Mouse (Mus musculus) embryonic facial prominence, embryonic 11.5 days (tissue): ENCODE results near the gene Hck. TPM values are rescaled to one million over a fixed set of nuclear protein-coding genes. Genes with fewer than 3 reads are reported as not detected.

Source experiments
- ATAC-seq: fragments of 200-750 bp; cut with Nextera tagmentation; replicated peaks from 2 replicates; pipeline ENCODE4 v1.8.0; 2017; ENCODE audit warnings: low read depth; ENCODE audit not compliant: insufficient number of reproducible peaks, low FRiP score, low TSS enrichment
- DNase-seq: peaks from one replicate; pipeline ENCODE4 v3.0.0-alpha.2; 2015; ENCODE audit warnings: low spot score
- H3K27ac ChIP-seq: fragments of 300-500 bp; sonication (generic); replicated peaks from 2 replicates; pipeline ENCODE4 v1.5.1; 2014; ENCODE audit warnings: mild to moderate bottlenecking, low read depth, low read length, control low read depth
- H3K27me3 ChIP-seq: fragments of 300-500 bp; sonication (generic); 2 replicates; pipeline ENCODE4 v1.6.1; 2014; ENCODE audit warnings: mild to moderate bottlenecking, low read length, moderate library complexity, mixed read lengths; ENCODE audit not compliant: control insufficient read depth, insufficient read depth
- H3K36me3 ChIP-seq: fragments of 300-500 bp; sonication (generic); replicated peaks from 2 replicates; pipeline ENCODE4 v1.6.1; 2014; ENCODE audit warnings: low read depth, mild to moderate bottlenecking, low read length, moderate library complexity, mixed read lengths; ENCODE audit not compliant: control insufficient read depth, insufficient read depth
- H3K4me1 ChIP-seq: fragments of 300-500 bp; sonication (generic); 2 replicates; pipeline ENCODE4 v1.6.1; 2014; ENCODE audit warnings: low read length, mixed read lengths; ENCODE audit not compliant: control insufficient read depth, insufficient read depth
- H3K4me2 ChIP-seq: fragments of 300-500 bp; sonication (generic); 2 replicates; pipeline ENCODE4 v1.6.1; 2014; ENCODE audit warnings: low read depth, mild to moderate bottlenecking, control low read depth, low read length, moderate library complexity
- H3K4me3 ChIP-seq: fragments of 300-500 bp; sonication (generic); 2 replicates; pipeline ENCODE4 v1.5.1; 2014; ENCODE audit warnings: low read depth, low read length, control low read depth
- H3K9ac ChIP-seq: fragments of 300-500 bp; sonication (generic); replicated peaks from 2 replicates; pipeline ENCODE4 v1.6.1; 2014; ENCODE audit warnings: mild to moderate bottlenecking, control low read depth, low read length
- H3K9me3 ChIP-seq: fragments of 300-500 bp; sonication (generic); replicated peaks from 2 replicates; pipeline ENCODE4 v1.6.1; 2016; ENCODE audit warnings: mild to moderate bottlenecking, low read length, inconsistent platforms, mixed read lengths; ENCODE audit not compliant: control insufficient read depth
- WGBS: fragments of 180-500 bp; shearing (Covaris S2); extraction: QIAGEN DNeasy Blood & Tissue Kit; methylation state at CpG from one replicate; pipeline ENCODE4 v1.1.7; 2014; 5-methylcytosine and 5-hydroxymethylcytosine counted together
- polyA plus RNA-seq: library from polyadenylated mRNA; unstranded; fragments of >200 nt; fragmentation: Nextera tagmentation; extraction: Ambion mirVana; gene quantifications from 2 replicates; pipeline ENCODE4 v1.2.1, GENCODE M21; 2014

Hck gene
- polyA plus RNA-seq, 1 experiment from 2014 or later, result 1.8 TPM

DNA sequence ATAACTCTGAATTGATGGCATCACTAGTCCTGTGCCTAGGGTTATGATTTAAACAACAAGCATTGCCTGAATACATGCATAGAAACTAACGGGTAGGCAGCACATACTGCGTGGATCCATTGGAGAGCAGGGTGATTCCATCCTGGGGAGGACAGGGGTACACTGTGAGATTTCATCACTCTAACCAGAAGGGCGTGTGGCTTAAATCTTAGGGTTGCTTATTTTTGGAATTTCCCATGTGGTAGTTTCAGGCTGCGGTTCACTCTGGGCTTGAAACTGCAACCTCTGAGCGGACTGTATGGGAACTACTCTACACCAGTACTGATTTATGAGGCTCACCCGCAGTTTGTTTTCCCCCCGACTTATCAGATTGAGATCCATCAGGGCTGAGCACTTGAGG lies 3.0 kb downstream of the Hck start:
- peaks cover 26% of the 10 kb centered on the region for H3K27me3 ChIP-seq
- H3K9ac ChIP-seq, result no peak overlapping the region
- no peaks in the 10 kb centered on the region for H3K9me3 ChIP-seq
- H3K4me2 ChIP-seq, result no peak overlapping the region
- WGBS, result 86% methylated on average over 7 of the region's 7 CpGs
- H3K36me3 ChIP-seq, result no peaks in the 10 kb centered on the region
- no peak for ATAC-seq
- H3K4me3 ChIP-seq, result no peak overlapping the region
- DNase-seq, result no peak
- H3K27ac ChIP-seq, result no peak overlapping the region
- H3K4me1 ChIP-seq, result peaks cover 4% of the 10 kb centered on the region; the same call in 1 of the 2 replicates

DNA sequence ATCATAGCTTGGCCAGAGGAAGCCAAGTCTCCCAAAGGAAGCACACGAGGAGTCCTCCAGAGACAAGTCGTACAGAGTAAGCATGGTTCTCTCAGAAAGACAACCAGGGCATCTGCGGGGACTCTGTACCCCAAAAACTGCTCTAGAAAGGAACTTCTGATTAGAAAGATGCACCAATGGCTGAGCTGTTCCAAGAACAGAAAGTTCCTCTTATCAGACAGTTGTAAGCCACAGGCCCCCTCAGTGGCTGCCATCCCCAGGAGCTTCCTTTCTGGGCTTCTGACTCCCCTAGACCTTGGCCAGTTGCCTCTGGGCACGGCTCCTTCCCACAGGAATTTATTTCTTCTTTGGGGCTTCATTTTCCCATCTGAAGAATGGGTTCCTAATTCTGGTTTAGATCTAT lies 7.4 kb downstream of the Hck start:
- WGBS, result 74% methylated on average over 4 of the region's 4 CpGs

DNA sequence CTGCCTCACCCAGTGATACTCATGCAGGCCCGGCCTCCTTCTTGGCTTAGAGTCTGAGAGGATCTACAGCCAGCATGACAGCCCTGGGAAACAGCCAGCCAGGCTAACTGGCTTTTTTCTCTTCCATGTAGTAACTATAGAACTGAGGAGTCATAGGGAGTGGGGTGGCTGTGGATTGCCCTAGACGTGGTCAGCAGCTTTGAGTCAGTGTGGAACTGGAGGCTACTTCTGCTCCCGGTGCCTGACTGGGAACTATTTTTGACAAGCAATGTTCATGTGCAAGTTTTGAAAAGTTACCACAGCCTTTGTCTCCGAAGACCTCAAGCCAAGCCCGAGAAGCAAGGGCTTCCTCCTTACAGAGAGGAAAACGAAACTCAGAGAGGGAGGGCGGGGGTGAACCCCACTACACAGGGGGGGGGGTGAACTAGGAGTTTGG lies 8.8 kb downstream of the Hck start:
- ATAC-seq (no peak), DNase-seq (no peak)
- Histone ChIP-seq H3K4me3 (no peak overlapping the region), H3K4me2 (no peak overlapping the region), H3K27ac (no peak overlapping the region), H3K27me3 (no peaks in the 10 kb centered on the region), H3K9ac (no peak overlapping the region), H3K36me3 (no peaks in the 10 kb centered on the region), H3K4me1 (no peaks in the 10 kb centered on the region), H3K9me3 (no peaks in the 10 kb centered on the region)
- 85% methylated on average over 7 of the region's 7 CpGs for WGBS

More for the DNA sequence above, 7.4 kb downstream of the Hck start:
- Histone ChIP-seq H3K27ac (no peak overlapping the region), H3K4me1 (no peaks in the 10 kb centered on the region), H3K36me3 (no peaks in the 10 kb centered on the region), H3K4me3 (no peak overlapping the region), H3K27me3 (no peaks in the 10 kb centered on the region), H3K9me3 (no peaks in the 10 kb centered on the region), H3K9ac (no peak overlapping the region), H3K4me2 (no peak overlapping the region)
- DNase-seq (no peak), ATAC-seq (no peak)

DNA sequence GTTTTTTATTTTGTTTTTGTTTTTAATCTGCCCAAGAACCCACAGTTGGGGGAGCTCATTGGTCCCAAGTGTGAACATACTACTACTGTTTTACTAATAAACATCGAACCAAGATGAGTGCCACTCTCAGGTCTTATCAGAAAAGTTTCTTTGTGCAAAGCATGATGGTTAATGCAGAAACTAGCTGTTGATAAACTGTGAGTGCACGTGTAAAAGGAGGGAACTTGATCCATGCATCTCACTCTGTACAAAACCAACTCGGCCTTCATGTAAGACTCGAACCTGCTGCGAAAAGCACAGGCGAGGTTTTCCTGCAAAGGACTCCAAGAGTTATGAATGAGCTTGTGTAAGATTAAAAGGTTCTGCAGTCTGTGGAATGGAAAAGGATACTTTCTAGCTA lies 11.2 kb downstream of the Hck start:
- Histone ChIP-seq H3K4me2 (no peak overlapping the region), H3K9me3 (no peaks in the 10 kb centered on the region), H3K4me3 (no peak overlapping the region), H3K27ac (no peak overlapping the region), H3K27me3 (no peaks in the 10 kb centered on the region), H3K9ac (no peak overlapping the region), H3K36me3 (no peaks in the 10 kb centered on the region), H3K4me1 (no peaks in the 10 kb centered on the region)
- 86% methylated on average over 6 of the region's 6 CpGs for WGBS
- ATAC-seq (no peak), DNase-seq (no peak)

DNA sequence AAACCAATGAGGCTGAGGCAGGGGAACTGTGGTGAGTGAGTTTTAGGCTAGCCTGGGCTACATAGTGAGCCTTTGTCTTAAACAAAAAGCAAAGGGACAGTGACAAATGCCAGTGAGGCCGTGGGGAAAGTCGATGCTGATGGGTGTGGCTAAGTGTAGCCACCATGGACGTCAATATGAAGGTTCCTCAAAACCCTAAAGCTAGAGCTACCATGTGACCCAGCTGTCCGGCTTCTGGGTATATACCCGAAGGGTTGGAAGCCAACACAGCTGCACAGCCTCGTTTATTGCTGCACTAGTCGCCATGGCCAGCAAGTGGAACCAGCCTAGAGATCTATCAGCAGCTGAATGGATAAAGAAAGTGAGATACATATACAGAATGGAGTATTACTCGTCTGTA lies 11.9 kb downstream of the Hck start:
- H3K27me3 ChIP-seq, result no peaks in the 10 kb centered on the region
- DNase-seq (no peak), ATAC-seq (no peak)
- 71% methylated on average over 8 of the region's 8 CpGs for WGBS
- no peaks in the 10 kb centered on the region for H3K36me3 ChIP-seq
- H3K27ac ChIP-seq, result no peak overlapping the region
- no peak overlapping the region for H3K9ac ChIP-seq
- no peak overlapping the region for H3K4me3 ChIP-seq
- H3K4me2 ChIP-seq, result no peak overlapping the region
- no peaks in the 10 kb centered on the region for H3K9me3 ChIP-seq
- H3K4me1 ChIP-seq, result no peaks in the 10 kb centered on the region

DNA sequence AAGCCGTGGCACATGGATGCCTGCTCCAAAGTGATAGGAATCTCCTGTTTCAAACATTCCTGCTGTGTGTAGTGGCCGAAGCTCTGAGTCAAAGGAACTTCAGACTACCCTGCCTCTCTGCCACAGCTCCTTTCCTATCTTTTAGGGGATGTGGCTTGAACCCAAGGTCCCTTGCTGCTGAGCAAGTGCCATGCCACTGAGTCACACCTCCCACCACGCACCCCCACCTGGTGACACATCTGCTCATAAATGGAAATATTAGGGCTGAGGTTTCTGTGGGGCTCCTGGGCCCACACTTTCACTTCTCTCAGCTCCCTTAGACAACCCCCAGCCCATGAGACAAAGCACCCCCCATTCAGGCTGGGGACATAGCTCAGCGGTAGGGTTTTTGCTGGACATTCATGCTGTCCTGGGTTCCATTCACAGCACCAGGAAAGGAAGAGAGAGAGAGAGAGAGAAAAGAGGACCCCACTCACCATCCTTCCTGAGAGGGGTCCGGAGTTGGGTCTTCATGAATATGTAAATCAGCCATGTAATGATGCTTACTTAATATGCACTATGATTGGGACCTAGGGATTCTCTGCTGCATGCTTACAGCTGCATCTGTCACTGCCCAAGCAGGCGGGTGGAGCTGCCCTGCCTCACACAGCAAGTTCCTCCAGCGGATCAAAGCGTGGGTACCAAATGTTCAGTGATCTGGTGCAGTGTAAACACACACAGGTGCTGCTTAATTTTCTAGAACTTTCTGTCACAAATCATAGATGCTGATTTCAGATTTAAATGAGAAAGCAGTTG lies 13.8 kb downstream of the Hck start:
- Histone ChIP-seq H3K4me2 (no peak overlapping the region), H3K9ac (no peak overlapping the region), H3K27ac (no peak overlapping the region), H3K36me3 (no peaks in the 10 kb centered on the region), H3K9me3 (no peaks in the 10 kb centered on the region), H3K27me3 (no peaks in the 10 kb centered on the region), H3K4me3 (no peak overlapping the region), H3K4me1 (no peaks in the 10 kb centered on the region)
- 78% methylated on average over 8 of the region's 8 CpGs for WGBS
- DNase-seq (no peak), ATAC-seq (no peak)

DNA sequence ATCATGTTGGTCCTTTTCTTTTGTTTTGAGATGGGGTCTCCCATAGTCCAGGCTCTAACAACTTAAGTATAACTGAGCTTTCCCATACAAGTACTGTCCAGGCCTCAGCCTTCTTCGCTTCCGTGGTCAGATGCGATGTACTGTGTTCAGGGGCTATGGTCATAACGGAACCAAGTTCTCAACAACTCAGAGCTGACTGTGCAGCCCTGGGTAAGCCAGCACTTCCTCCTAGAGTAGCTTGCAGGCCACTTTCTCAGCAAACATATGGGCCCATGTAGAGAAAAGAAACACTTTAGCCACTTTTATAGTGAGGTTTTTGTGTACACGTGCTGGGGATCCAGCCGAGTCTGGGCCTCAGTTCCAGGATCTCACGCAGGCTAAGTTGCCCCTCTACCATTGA lies 14.4 kb downstream of the Hck start:
- H3K27ac ChIP-seq, result no peak overlapping the region
- H3K4me1 ChIP-seq, result no peaks in the 10 kb centered on the region
- ATAC-seq, result no peak
- no peaks in the 10 kb centered on the region for H3K36me3 ChIP-seq
- no peak overlapping the region for H3K4me2 ChIP-seq
- no peak overlapping the region for H3K4me3 ChIP-seq
- H3K9ac ChIP-seq, result no peak overlapping the region
- WGBS, result 89% methylated on average over 7 of the region's 7 CpGs
- no peak for DNase-seq
- no peaks in the 10 kb centered on the region for H3K9me3 ChIP-seq
- H3K27me3 ChIP-seq, result no peaks in the 10 kb centered on the region

DNA sequence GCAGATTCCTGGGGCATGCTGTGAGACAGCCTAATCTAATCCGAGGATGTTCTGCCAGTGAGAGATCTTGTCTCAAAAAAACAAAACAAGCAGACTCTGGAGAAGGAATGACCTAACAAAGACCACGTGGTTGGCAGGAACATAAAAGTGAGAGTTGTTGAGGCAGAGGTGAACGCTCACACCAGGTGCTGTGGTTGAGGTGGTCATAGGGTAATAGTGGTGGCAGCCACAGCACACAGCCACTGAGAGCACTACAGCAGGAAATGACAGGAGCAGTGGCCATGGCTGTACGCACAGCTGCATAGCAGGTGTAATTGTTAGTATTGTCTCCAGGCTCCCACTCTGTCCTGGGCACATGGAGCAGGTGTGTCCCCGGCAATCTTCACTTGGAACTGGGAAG lies 17.6 kb downstream of the Hck start:
- H3K27ac ChIP-seq, result no peak overlapping the region
- no peak overlapping the region for H3K4me3 ChIP-seq
- DNase-seq (no peak), ATAC-seq (no peak)
- no peak overlapping the region for H3K4me2 ChIP-seq
- H3K9ac ChIP-seq, result no peak overlapping the region
- no peaks in the 10 kb centered on the region for H3K27me3 ChIP-seq
- H3K9me3 ChIP-seq, result no peaks in the 10 kb centered on the region
- 59% methylated on average over 5 of the region's 5 CpGs for WGBS
- H3K4me1 ChIP-seq, result no peaks in the 10 kb centered on the region
- H3K36me3 ChIP-seq, result no peaks in the 10 kb centered on the region
